Mouse (Mus musculus): Measurements from ENCODE around the gene Gk5. TPM values are rescaled to one million over a fixed set of nuclear protein-coding genes. Genes with fewer than 3 reads are reported as not detected.

Gene Gk5
- polyA plus RNA-seq, 1 experiment, result 5.7 TPM

DNA sequence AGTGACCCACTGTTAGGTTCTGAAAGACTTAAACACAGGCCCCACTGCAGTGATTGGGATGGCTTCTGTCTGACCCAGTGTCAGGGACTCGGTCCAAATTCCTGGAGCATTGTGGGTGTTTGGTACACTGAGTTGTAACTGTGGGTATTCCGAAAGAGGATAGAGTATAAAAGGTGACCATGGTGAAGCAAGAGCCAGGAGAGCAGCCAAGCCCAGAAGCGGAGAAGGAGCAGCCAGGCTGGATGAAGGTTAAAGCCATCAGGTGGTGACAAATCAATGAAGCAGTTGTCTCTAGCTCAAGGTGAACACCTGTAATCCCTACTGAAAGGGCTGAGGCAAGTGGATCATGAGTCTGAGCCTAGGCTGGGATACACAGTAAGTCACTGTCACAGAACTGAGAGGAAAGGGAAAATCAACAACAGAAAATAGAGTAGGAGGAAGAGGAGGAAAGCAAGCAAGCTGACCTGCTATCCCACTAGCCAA, 6.2 kb upstream of the Gk5 start:
- Histone ChIP-seq H3K27ac (ENCODE audit: insufficient read depth, low read length) (no peak overlapping the region), H3K4me3 (ENCODE audit: insufficient read depth, low read length) (no peak overlapping the region), H3K4me1 (ENCODE audit: control insufficient read depth, insufficient read depth, low read length) (no peaks in the 10 kb centered on the region)
- no peak for TF ChIP-seq CTCF (IDR thresholded peaks at IDR 0.05; ENCODE audit: borderline replicate concordance, insufficient read depth, low read length)
- no peak for TF ChIP-seq POLR2A (IDR thresholded peaks at IDR 0.05; ENCODE audit: low read depth, low read length)

DNA sequence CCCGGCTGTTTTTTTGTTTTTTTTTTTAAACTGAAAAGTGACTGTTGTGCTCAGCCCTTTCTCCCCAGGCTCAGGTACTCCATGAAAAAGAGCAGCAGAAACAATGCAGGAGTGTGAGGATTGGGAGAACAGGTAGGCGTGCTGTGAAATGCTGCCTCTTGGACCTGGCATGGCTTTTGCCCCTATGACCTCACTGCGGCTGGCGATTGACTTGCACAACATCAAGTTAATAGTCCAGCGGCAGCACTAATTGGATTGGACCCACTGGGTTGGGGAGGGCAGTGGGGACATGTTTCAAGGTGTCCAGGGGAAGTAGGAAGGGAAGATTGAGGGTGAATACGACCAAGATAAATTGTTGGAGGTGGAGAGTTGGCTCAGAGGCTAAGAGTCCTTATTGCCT, 2.4 kb upstream of the Gk5 start:
- Histone ChIP-seq H3K27ac (ENCODE audit: insufficient read depth, low read length) (no peak overlapping the region), H3K4me1 (ENCODE audit: control insufficient read depth, insufficient read depth, low read length) (no peaks in the 10 kb centered on the region), H3K4me3 (ENCODE audit: insufficient read depth, low read length) (no peak overlapping the region)
- TF ChIP-seq POLR2A (IDR thresholded peaks at IDR 0.05; ENCODE audit: low read depth, low read length), result no peak
- TF ChIP-seq CTCF (IDR thresholded peaks at IDR 0.05; ENCODE audit: borderline replicate concordance, insufficient read depth, low read length), result no peak

DNA sequence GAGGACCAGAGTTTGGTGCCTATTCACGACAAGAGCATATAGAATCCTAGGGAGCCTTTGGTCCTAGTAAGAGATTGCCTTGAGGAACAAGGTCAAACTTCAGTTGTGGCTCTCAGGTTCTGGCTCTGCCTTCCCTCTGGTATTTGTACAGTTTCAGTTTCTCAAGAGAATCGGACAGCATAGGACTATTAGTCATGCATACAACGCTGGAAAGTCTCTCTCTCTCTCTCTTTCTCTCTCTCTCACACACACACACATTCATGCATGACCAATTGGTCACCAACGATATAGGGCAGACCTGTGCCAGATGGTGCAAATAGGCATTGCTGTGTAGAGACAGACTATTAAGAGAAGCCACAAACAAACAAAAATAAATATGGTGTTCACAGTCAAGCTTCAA, 946 bp upstream of the Gk5 start:
- H3K27ac ChIP-seq (ENCODE audit: insufficient read depth, low read length), result no peak overlapping the region
- no peak for TF ChIP-seq CTCF (IDR thresholded peaks at IDR 0.05; ENCODE audit: borderline replicate concordance, insufficient read depth, low read length)
- TF ChIP-seq POLR2A (IDR thresholded peaks at IDR 0.05; ENCODE audit: low read depth, low read length), result no peak
- H3K4me1 ChIP-seq (ENCODE audit: control insufficient read depth, insufficient read depth, low read length), result no peaks in the 10 kb centered on the region
- H3K4me3 ChIP-seq (ENCODE audit: insufficient read depth, low read length), result peak overlapping the region; percentile 69; the same call in 1 of the 2 replicates

DNA sequence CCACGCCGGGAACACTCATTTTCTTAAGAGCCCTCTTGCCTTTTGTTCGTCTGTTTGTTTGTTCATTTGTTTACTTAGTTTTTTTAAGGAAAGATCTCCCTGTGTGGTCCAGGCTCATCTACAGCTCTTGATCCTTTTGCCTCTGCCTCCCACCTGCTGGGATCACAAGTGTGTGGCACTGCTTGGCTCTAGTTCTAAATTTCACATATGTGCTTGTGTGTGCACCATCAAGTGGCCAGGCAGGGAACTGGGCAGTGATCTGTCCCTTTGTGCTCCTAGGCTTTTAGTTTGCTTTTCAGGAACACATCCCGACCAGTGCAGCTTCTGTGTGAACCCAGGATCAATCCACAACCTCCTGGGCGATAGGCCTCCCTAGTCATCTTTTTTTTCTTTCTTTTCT, 8.8 kb downstream of the Gk5 start:
- Histone ChIP-seq H3K4me3 (ENCODE audit: insufficient read depth, low read length) (no peak overlapping the region), H3K27ac (ENCODE audit: insufficient read depth, low read length) (no peak overlapping the region), H3K4me1 (ENCODE audit: control insufficient read depth, insufficient read depth, low read length) (no peaks in the 10 kb centered on the region)
- 0 out of 2 replicates have a peak, but pooled peaks have one; percentile 5 for TF ChIP-seq CTCF (IDR thresholded peaks at IDR 0.05; ENCODE audit: borderline replicate concordance, insufficient read depth, low read length)
- no peak for TF ChIP-seq POLR2A (IDR thresholded peaks at IDR 0.05; ENCODE audit: low read depth, low read length)

DNA sequence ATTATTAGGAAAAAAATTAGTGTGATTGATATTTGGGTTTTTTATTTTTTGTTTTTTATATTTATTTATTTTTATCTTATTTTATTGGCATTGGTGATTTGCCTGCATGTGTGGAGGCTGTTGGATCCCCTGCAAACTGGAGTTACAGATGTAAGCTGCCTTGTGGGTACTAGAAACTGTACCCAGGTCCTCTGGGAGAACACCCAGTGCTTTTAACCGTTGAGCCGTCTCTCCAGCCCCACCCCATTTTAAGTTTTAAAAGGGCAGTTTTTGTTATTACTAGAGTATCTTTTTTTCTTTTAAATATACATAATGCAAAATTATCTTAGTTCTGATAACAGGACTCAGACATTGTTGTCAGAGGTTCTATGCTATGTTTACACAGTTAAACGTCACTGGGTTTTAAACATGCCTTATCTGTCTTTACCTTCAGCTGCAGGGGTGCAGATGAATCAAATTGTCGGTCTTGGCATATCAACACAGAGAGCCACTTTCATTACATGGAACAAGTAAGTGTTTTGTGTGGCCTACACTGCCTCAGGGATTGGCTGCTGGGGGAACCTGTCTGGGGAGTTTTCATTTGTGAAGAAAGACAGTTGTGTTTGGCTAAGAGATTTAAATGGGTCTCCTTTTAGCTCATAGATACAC, 13.9 kb downstream of the Gk5 start:
- Histone ChIP-seq H3K4me3 (ENCODE audit: insufficient read depth, low read length) (no peak overlapping the region), H3K4me1 (ENCODE audit: control insufficient read depth, insufficient read depth, low read length) (peaks cover 12% of the 10 kb centered on the region; the same call in 1 of the 2 replicates), H3K27ac (ENCODE audit: insufficient read depth, low read length) (no peak overlapping the region)
- no peak for TF ChIP-seq POLR2A (IDR thresholded peaks at IDR 0.05; ENCODE audit: low read depth, low read length)
- TF ChIP-seq CTCF (IDR thresholded peaks at IDR 0.05; ENCODE audit: borderline replicate concordance, insufficient read depth, low read length), result no peak

DNA sequence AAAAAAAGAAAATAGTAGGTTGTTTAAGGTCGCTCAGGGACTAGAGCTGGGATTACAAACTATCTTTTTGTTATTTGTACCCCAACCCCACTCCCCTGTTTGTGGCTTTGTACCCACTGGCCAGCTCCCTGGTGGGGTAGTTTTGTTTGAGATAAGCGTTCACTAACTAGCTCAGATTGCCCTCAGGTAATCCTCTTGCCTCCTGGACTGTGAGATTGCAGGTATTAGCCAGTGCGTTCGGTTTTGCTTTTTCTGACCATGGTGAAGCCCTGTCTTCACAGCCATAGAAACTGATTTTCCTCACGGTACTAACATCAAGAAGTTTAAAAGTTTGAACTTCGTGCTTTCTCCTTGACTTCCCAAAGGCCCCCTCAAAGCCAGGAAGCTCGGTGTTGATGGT, 15.3 kb downstream of the Gk5 start:
- Histone ChIP-seq H3K4me1 (ENCODE audit: control insufficient read depth, insufficient read depth, low read length) (peaks cover 12% of the 10 kb centered on the region; the same call in 1 of the 2 replicates), H3K27ac (ENCODE audit: insufficient read depth, low read length) (peak overlapping the region; percentile 83), H3K4me3 (ENCODE audit: insufficient read depth, low read length) (no peak overlapping the region)
- no peak for TF ChIP-seq CTCF (IDR thresholded peaks at IDR 0.05; ENCODE audit: borderline replicate concordance, insufficient read depth, low read length)
- no peak for TF ChIP-seq POLR2A (IDR thresholded peaks at IDR 0.05; ENCODE audit: low read depth, low read length)

DNA sequence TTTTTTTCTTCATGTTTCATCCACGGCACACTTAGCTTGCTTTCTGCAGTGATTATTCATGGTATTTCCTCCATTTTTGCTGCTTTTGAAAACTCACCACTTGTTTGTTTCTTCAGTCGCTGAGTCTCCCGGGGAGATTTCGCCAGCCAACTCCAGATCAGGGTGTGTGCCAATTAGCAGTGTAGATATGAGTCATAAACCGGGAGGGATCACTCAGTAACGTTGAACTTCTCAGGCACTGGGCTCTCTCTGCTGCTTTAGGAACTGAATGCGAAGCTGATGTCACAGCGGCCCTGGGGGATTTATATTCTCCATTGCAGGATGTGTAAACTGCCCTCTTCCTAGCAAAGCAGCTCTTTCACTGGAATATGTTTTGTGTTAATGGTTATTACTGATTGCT, 15.8 kb downstream of the Gk5 start:
- Histone ChIP-seq H3K4me3 (ENCODE audit: insufficient read depth, low read length) (no peak overlapping the region), H3K27ac (ENCODE audit: insufficient read depth, low read length) (peak overlapping the region; percentile 83), H3K4me1 (ENCODE audit: control insufficient read depth, insufficient read depth, low read length) (peaks cover 12% of the 10 kb centered on the region; the same call in 1 of the 2 replicates)
- no peak for TF ChIP-seq CTCF (IDR thresholded peaks at IDR 0.05; ENCODE audit: borderline replicate concordance, insufficient read depth, low read length)
- no peak for TF ChIP-seq POLR2A (IDR thresholded peaks at IDR 0.05; ENCODE audit: low read depth, low read length)

DNA sequence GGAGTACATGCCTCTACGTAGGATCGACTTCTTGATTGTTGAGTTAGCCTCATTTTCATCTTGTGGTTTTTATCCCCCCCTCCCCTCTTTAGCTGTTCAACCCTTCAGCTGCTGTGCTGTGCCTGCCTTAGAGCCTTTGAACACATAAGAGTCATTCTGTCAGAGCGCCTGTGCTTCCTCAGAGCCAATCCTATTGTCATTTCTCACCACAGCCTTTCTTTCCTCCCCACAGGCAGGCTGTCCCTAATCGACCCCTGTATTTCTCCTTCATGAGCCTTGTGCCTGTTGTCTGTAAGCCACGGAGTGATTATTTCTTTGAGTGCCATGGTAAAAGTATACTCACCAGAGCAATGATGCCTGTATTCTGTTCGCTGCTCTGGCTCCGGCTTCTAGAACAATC, 16.3 kb downstream of the Gk5 start:
- peaks cover 12% of the 10 kb centered on the region; the same call in 1 of the 2 replicates for H3K4me1 ChIP-seq (ENCODE audit: control insufficient read depth, insufficient read depth, low read length)
- TF ChIP-seq CTCF (IDR thresholded peaks at IDR 0.05; ENCODE audit: borderline replicate concordance, insufficient read depth, low read length), result no peak
- H3K27ac ChIP-seq (ENCODE audit: insufficient read depth, low read length), result peak overlapping the region; percentile 65
- no peak overlapping the region for H3K4me3 ChIP-seq (ENCODE audit: insufficient read depth, low read length)

DNA sequence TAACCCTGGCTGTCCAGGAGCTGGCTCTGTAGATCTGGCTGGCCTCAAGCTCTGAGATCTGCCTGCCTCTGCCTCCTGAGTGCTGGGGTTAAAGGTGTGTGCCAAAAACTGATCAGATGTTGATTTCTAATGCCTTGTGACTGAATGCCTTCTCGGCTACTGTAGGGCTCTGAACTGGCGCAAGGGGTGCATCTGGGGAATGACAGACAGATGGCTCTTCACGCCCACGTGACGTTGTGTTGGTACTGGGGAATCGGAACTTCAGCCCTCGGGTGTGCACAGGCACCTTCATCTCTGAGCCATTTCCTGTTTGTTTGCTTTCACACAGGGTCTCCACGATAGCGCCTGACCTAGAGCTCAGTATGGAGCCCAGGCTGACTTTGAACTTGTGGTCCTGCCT, 19.8 kb downstream of the Gk5 start:
- no peak overlapping the region for H3K27ac ChIP-seq (ENCODE audit: insufficient read depth, low read length)
- H3K4me1 ChIP-seq (ENCODE audit: control insufficient read depth, insufficient read depth, low read length), result peaks cover 12% of the 10 kb centered on the region; the same call in 1 of the 2 replicates
- H3K4me3 ChIP-seq (ENCODE audit: insufficient read depth, low read length), result no peak overlapping the region
- TF ChIP-seq POLR2A (IDR thresholded peaks at IDR 0.05; ENCODE audit: low read depth, low read length) (no peak), CTCF (IDR thresholded peaks at IDR 0.05; ENCODE audit: borderline replicate concordance, insufficient read depth, low read length) (no peak)

DNA sequence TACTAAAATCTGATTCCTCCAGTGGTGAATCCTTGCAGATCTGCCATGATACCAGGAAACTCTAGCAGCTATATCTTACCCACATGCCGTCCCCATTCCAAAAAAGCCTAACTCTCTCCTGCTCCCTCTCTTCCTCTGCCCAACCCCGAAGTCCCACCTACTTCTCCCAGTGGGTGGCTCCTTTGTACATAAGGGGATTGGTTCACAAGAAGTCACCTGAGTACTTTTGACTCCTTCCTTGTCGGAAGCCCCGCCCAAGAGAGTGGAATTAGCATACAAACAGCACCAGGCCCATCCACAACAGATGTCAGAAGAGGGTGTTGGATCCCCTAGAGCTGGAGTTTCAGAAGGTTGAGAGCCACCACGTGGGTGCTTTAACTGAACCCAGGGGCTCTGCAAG, 20.7 kb downstream of the Gk5 start:
- no peak overlapping the region for H3K27ac ChIP-seq (ENCODE audit: insufficient read depth, low read length)
- TF ChIP-seq CTCF (IDR thresholded peaks at IDR 0.05; ENCODE audit: borderline replicate concordance, insufficient read depth, low read length), result no peak
- no peak for TF ChIP-seq POLR2A (IDR thresholded peaks at IDR 0.05; ENCODE audit: low read depth, low read length)
- H3K4me3 ChIP-seq (ENCODE audit: insufficient read depth, low read length), result no peak overlapping the region
- H3K4me1 ChIP-seq (ENCODE audit: control insufficient read depth, insufficient read depth, low read length), result peaks cover 6% of the 10 kb centered on the region; the same call in 1 of the 2 replicates

Data from embryonic fibroblast, embryonic 13.5 days (primary cell).